Mouse (Mus musculus) frontal cortex, postnatal 25 days (tissue): ENCODE data around the gene Pirt.

Experiments used
- DNase-seq, 2 experiments: peaks; one replicate each; pipeline ENCODE4 v3.0.0; 2022; ENCODE audit warnings: low spot score in 2 of 2

Pirt gene

GRCm38 (mm10) chr11:66911811-66912210 lies at the start of gene Pirt:
Gene Pirt, plus strand, starts transcription at chr11:66911981.
- no peak for DNase-seq

- DNase-seq, result no peak
Observed at GRCm38 (mm10) chr11:66871701-66872100, 40.1 kb upstream of the Pirt start.

GRCm38 (mm10) chr11:66872773-66873470 lies 38.9 kb upstream of the Pirt start:
- no peak for DNase-seq

GRCm38 (mm10) chr11:66881291-66881690 lies 30.5 kb upstream of the Pirt start:
- DNase-seq, result no peak

GRCm38 (mm10) chr11:66882224-66883040 lies 29.3 kb upstream of the Pirt start:
- DNase-seq, result no peak

GRCm38 (mm10) chr11:66892536-66892935 lies 19.2 kb upstream of the Pirt start:
- no peak for DNase-seq

- DNase-seq, result no peak
Observed at GRCm38 (mm10) chr11:66898747-66899146, 13.0 kb upstream of the Pirt start.

- DNase-seq, result peak; percentile 66 to 73
Observed at GRCm38 (mm10) chr11:66899426-66899825, 12.4 kb upstream of the Pirt start.

GRCm38 (mm10) chr11:66902801-66903200 lies 9.0 kb upstream of the Pirt start:
- DNase-seq, result no peak

- DNase-seq, result peak; percentile 50 to 67
Observed at GRCm38 (mm10) chr11:66905617-66906384, 6.0 kb upstream of the Pirt start.

- no peak for DNase-seq
Observed at GRCm38 (mm10) chr11:66912531-66913458, 1.0 kb downstream of the Pirt start.

GRCm38 (mm10) chr11:66914249-66914648 lies 2.5 kb downstream of the Pirt start:
- DNase-seq, result peak; percentile 9 to 12

- no peak for DNase-seq
Observed at GRCm38 (mm10) chr11:66920012-66920411, 8.2 kb downstream of the Pirt start.

GRCm38 (mm10) chr11:66924095-66924823 lies 12.5 kb downstream of the Pirt start:
- DNase-seq, result no peak

GRCm38 (mm10) chr11:66928311-66928710 lies 16.5 kb downstream of the Pirt start:
- no peak for DNase-seq

- DNase-seq, result no peak
Observed at GRCm38 (mm10) chr11:66932827-66933599, 21.2 kb downstream of the Pirt start.

GRCm38 (mm10) chr11:66934428-66935173 lies 22.8 kb downstream of the Pirt start:
- DNase-seq, result no peak

GRCm38 (mm10) chr11:66942011-66942410 lies 30.2 kb downstream of the Pirt start:
- DNase-seq, result no peak

GRCm38 (mm10) chr11:66945224-66945767 lies 33.5 kb downstream of the Pirt start:
- no peak for DNase-seq
